Mouse (Mus musculus) hindbrain, embryonic 14.5 days (tissue): ENCODE results near the gene Lonrf2. TPM values are rescaled to one million over a fixed set of nuclear protein-coding genes. Genes with fewer than 3 reads are reported as not detected.

Source experiments
- ATAC-seq: fragments of 200-750 bp; cut with Nextera tagmentation; 2 replicates; pipeline ENCODE4 v1.8.0; 2017; ENCODE audit warnings: moderate number of reproducible peaks, mild to moderate bottlenecking, moderate TSS enrichment, moderate library complexity; ENCODE audit not compliant: low FRiP score
- DNase-seq: peaks from one replicate; pipeline ENCODE4 v3.0.0-alpha.2; 2015; ENCODE audit warnings: low spot score
- H3K27ac ChIP-seq: fragments of 300-500 bp; sonication (generic); 2 replicates; pipeline ENCODE4 v1.5.1; 2014; ENCODE audit warnings: mild to moderate bottlenecking, moderate library complexity
- H3K27me3 ChIP-seq: fragments of 300-500 bp; sonication (generic); 2 replicates; pipeline ENCODE4 v1.6.1; 2014; ENCODE audit warnings: mild to moderate bottlenecking, low read length, mixed read lengths; ENCODE audit not compliant: control insufficient read depth, insufficient read depth
- H3K36me3 ChIP-seq: fragments of 300-500 bp; sonication (generic); replicated peaks from 2 replicates; pipeline ENCODE4 v1.6.1; 2014; ENCODE audit not compliant: control insufficient read depth, insufficient read depth
- H3K4me1 ChIP-seq: fragments of 300-500 bp; sonication (generic); replicated peaks from 2 replicates; pipeline ENCODE4 v1.6.1; 2014; ENCODE audit warnings: antibody characterized with exemption, low read length, mixed read lengths; ENCODE audit not compliant: control insufficient read depth, insufficient read depth
- H3K4me2 ChIP-seq: fragments of 300-500 bp; sonication (generic); replicated peaks from 2 replicates; pipeline ENCODE4 v1.6.1; 2014; ENCODE audit warnings: mild to moderate bottlenecking, moderate library complexity
- H3K4me3 ChIP-seq: fragments of 300-500 bp; sonication (generic); replicated peaks from 2 replicates; pipeline ENCODE4 v1.5.1; 2014; ENCODE audit warnings: mild to moderate bottlenecking, low read length
- H3K9ac ChIP-seq: fragments of 300-500 bp; sonication (generic); 2 replicates; pipeline ENCODE4 v1.6.1; 2014
- H3K9me3 ChIP-seq: fragments of 300-500 bp; sonication (generic); 2 replicates; pipeline ENCODE4 v1.6.1; 2016; ENCODE audit warnings: low read length; ENCODE audit not compliant: control insufficient read depth
- WGBS: fragments of 180-500 bp; shearing (Covaris S2); extraction: QIAGEN DNeasy Blood & Tissue Kit; methylation state at CpG from one replicate; pipeline ENCODE4 v1.1.7; 2014; 5-methylcytosine and 5-hydroxymethylcytosine counted together
- polyA plus RNA-seq: library from polyadenylated mRNA; unstranded; fragments of >200 nt; fragmentation: Nextera tagmentation; extraction: Ambion mirVana; gene quantifications from 2 replicates; pipeline ENCODE4 v1.2.1, GENCODE M21; 2014

The Lonrf2 gene
- polyA plus RNA-seq, 1 experiment from 2014 or later, result 31.5 TPM

GRCm38 (mm10) chr1:38789988-38790602, 46.4 kb downstream of the Lonrf2 start:
- Histone ChIP-seq H3K4me2 (no peak overlapping the region), H3K9ac (no peak overlapping the region), H3K27ac (peak overlapping the region; percentile 40), H3K4me3 (no peak overlapping the region), H3K9me3 (no peaks in the 10 kb centered on the region), H3K4me1 (no peaks in the 10 kb centered on the region), H3K36me3 (peaks cover 23% of the 10 kb centered on the region), H3K27me3 (no peaks in the 10 kb centered on the region)
- DNase-seq (no peak), ATAC-seq (no peak; the same call in 1 of the 2 replicates)
- WGBS, result 30% methylated on average over 7 of the region's 7 CpGs

DNA sequence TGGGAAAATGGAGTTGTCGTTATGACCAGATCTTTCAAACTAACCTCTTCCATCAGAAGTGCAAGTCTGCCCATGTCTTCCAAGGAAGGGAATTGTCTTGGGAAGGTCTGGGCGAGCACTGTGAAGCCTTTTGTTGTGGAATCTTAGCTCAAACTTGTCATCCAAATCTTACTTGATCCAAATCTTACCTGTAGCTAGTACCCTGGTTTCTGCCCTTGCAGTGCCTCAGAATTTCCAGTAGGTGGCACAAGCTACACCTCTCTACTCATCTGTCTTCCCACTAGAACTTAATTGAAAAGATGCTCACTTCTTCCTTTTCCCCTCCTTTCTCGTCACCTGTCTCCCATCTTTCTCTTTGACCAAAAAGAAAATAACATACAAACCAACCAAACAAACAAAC, 47.6 kb downstream of the Lonrf2 start:
- ATAC-seq (no peak), DNase-seq (no peak)
- no peak overlapping the region for H3K4me3 ChIP-seq
- no peaks in the 10 kb centered on the region for H3K27me3 ChIP-seq
- H3K27ac ChIP-seq, result no peak overlapping the region
- H3K36me3 ChIP-seq, result peaks cover 17% of the 10 kb centered on the region
- H3K9me3 ChIP-seq, result no peaks in the 10 kb centered on the region
- no peaks in the 10 kb centered on the region for H3K4me1 ChIP-seq
- H3K9ac ChIP-seq, result no peak overlapping the region
- WGBS, result 62% methylated on average over 3 of the region's 3 CpGs
- H3K4me2 ChIP-seq, result no peak overlapping the region

GRCm38 (mm10) chr1:38787443-38787842, 49.1 kb downstream of the Lonrf2 start:
- Histone ChIP-seq H3K36me3 (peaks cover 6% of the 10 kb centered on the region; the same call in 1 of the 2 replicates), H3K4me1 (no peaks in the 10 kb centered on the region), H3K4me2 (no peak overlapping the region), H3K9me3 (no peaks in the 10 kb centered on the region), H3K27ac (no peak overlapping the region), H3K27me3 (no peaks in the 10 kb centered on the region), H3K4me3 (no peak overlapping the region), H3K9ac (no peak overlapping the region)
- DNase-seq (peak; percentile 83), ATAC-seq (peak; percentile 59)
- WGBS, result 8% methylated on average over 5 of the region's 5 CpGs

GRCm38 (mm10) chr1:38786358-38786757, 50.2 kb downstream of the Lonrf2 start:
- Histone ChIP-seq H3K9ac (no peak overlapping the region), H3K4me2 (no peak overlapping the region), H3K27me3 (no peaks in the 10 kb centered on the region), H3K4me3 (no peak overlapping the region), H3K4me1 (no peaks in the 10 kb centered on the region), H3K9me3 (no peaks in the 10 kb centered on the region), H3K27ac (no peak overlapping the region), H3K36me3 (0 out of 2 replicates have a peak, but pooled peaks cover 1% of the 10 kb centered on the region)
- no peak for ATAC-seq
- 63% methylated on average over 7 of the region's 7 CpGs for WGBS
- no peak for DNase-seq

GRCm38 (mm10) chr1:38778271-38778670, 58.2 kb downstream of the Lonrf2 start:
- H3K4me2 ChIP-seq, result no peak overlapping the region
- no peak overlapping the region for H3K9ac ChIP-seq
- H3K27ac ChIP-seq, result no peak overlapping the region
- no peaks in the 10 kb centered on the region for H3K4me1 ChIP-seq
- no peak overlapping the region for H3K4me3 ChIP-seq
- ATAC-seq (no peak), DNase-seq (no peak)
- WGBS, result 100% methylated on average over 1 of the region's 1 CpGs
- no peaks in the 10 kb centered on the region for H3K9me3 ChIP-seq
- H3K27me3 ChIP-seq, result no peaks in the 10 kb centered on the region
- no peaks in the 10 kb centered on the region for H3K36me3 ChIP-seq

DNA sequence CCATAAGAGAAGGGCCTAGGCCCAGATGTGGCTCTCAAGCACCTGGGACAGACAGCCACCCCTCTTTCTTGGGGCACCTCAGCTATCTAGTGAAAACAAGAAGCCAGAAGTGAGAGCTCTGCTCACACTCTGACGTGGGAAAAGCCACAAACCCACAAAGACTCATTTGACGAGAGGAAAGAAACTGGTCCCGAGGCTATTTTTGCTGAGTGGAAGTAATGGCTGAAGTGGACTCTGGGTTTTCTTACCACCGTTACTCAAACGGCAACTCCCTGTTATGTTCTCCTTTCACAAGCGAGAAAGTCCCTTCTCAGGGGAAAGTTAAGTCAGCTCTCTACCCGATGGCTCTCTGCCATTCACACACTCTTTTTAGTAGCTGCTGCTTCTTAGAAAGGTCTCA, 59.0 kb downstream of the Lonrf2 start:
- Histone ChIP-seq H3K9me3 (no peaks in the 10 kb centered on the region), H3K36me3 (no peaks in the 10 kb centered on the region), H3K4me1 (no peaks in the 10 kb centered on the region), H3K4me2 (no peak overlapping the region), H3K27me3 (no peaks in the 10 kb centered on the region), H3K27ac (no peak overlapping the region), H3K4me3 (no peak overlapping the region), H3K9ac (no peak overlapping the region)
- DNase-seq (no peak), ATAC-seq (no peak)
- WGBS, result 87% methylated on average over 7 of the region's 7 CpGs

GRCm38 (mm10) chr1:38775713-38776112, 60.8 kb downstream of the Lonrf2 start:
- WGBS, result 91% methylated on average over 5 of the region's 5 CpGs
- H3K27ac ChIP-seq, result no peak overlapping the region
- DNase-seq, result no peak
- no peaks in the 10 kb centered on the region for H3K36me3 ChIP-seq
- ATAC-seq, result no peak
- no peak overlapping the region for H3K4me3 ChIP-seq
- no peak overlapping the region for H3K9ac ChIP-seq
- H3K27me3 ChIP-seq, result no peaks in the 10 kb centered on the region
- no peaks in the 10 kb centered on the region for H3K4me1 ChIP-seq
- H3K4me2 ChIP-seq, result no peak overlapping the region
- no peaks in the 10 kb centered on the region for H3K9me3 ChIP-seq

DNA sequence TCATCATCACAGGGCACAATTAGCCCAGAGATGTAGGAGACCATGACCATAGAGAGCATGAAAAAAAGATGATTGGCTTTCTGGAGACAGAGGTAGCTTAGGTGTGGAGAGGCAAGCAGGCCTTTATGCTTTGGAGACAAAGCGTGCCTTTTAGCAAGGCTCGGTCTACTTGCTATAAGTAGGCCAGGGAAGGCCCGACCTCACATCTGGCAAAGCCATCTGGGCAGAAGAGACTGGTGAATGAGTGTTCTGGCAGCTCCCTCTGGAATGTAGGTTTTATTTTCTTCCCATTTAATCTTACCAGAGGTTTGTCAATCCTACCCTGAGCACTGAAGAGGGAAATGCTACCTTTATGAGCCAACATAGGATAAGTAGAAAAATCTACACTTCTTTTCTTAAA, 65.8 kb downstream of the Lonrf2 start:
- Histone ChIP-seq H3K4me3 (no peak overlapping the region), H3K27ac (no peak overlapping the region), H3K27me3 (no peaks in the 10 kb centered on the region), H3K9me3 (no peaks in the 10 kb centered on the region), H3K4me2 (no peak overlapping the region), H3K36me3 (no peaks in the 10 kb centered on the region), H3K4me1 (peaks cover 16% of the 10 kb centered on the region), H3K9ac (no peak overlapping the region)
- WGBS, result 84% methylated on average over 3 of the region's 3 CpGs
- DNase-seq, result no peak
- no peak for ATAC-seq

DNA sequence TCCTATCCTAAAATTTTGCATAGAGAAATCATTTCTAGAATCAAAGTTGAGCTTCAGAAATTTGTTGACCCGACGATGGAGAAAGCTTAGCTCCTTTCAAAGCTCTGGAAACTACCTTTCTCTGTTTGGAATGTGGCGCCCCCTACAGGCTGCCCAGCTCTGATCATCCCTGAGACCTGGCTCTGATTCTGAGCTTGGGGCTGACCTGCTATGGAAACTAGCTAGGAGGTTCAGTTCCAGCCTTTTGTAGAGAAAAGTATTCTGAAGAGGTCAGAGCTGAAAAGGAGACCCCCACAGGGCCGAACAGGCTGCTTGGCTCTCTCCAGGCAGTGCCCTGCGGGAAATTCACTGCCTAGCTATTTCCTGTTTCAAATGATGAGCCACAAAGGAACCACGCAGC, 66.6 kb downstream of the Lonrf2 start:
- Histone ChIP-seq H3K4me1 (peaks cover 16% of the 10 kb centered on the region), H3K9ac (no peak overlapping the region), H3K9me3 (no peaks in the 10 kb centered on the region), H3K4me2 (no peak overlapping the region), H3K27me3 (no peaks in the 10 kb centered on the region), H3K27ac (no peak overlapping the region), H3K36me3 (no peaks in the 10 kb centered on the region), H3K4me3 (no peak overlapping the region)
- ATAC-seq, result no peak
- WGBS, result 13% methylated on average over 6 of the region's 6 CpGs
- peak; percentile 76 for DNase-seq

DNA sequence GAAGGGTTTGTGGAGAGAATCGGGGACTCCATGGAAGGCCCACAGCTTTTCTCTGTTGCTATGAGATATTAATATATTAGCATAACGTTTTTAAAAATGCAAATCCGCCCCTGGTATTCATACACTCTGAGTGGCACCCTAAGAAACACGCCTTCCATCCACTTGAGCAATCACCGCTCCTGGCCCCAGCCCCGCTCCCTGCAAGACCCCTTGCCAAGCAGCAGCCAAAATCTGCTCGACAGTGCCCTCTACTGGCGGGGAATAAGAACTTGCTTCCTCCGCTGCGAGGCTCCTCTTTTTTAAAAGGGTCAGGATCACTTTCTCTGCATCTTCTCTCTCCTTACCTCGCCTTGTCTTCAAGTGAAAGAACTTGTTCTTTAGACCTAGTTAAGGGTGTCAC, 68.7 kb downstream of the Lonrf2 start:
- Histone ChIP-seq H3K4me1 (peaks cover 20% of the 10 kb centered on the region), H3K4me2 (peak overlapping the region; percentile 4; the same call in 1 of the 2 replicates), H3K9ac (no peak overlapping the region), H3K27ac (peak overlapping the region; percentile 70; the same call in 1 of the 2 replicates), H3K36me3 (no peaks in the 10 kb centered on the region), H3K27me3 (no peaks in the 10 kb centered on the region), H3K4me3 (no peak overlapping the region), H3K9me3 (no peaks in the 10 kb centered on the region)
- 0 out of 2 replicates have a peak, but pooled peaks have one; percentile 47 for ATAC-seq
- DNase-seq, result peak; percentile 91
- WGBS, result 4% methylated on average over 11 of the region's 11 CpGs
